Mouse (Mus musculus) heart, embryonic 13.5 days (tissue): Measurements from ENCODE around the gene Mfsd1. TPM values are rescaled to one million over a fixed set of nuclear protein-coding genes. Genes with fewer than 3 reads are reported as not detected.

Experiments used
- ATAC-seq: fragments of 200-750 bp; cut with Nextera tagmentation; 2 replicates; pipeline ENCODE4 v1.8.0; 2017; ENCODE audit warnings: moderate TSS enrichment; ENCODE audit not compliant: insufficient number of reproducible peaks, low FRiP score, low TSS enrichment; ENCODE audit errors: extremely low read depth
- H3K27ac ChIP-seq: fragments of 300-500 bp; sonication (generic); replicated peaks from 2 replicates; pipeline ENCODE4 v1.5.1; 2015; ENCODE audit warnings: moderate library complexity, mild to moderate bottlenecking, inconsistent platforms
- H3K27me3 ChIP-seq: fragments of 300-500 bp; sonication (generic); replicated peaks from 2 replicates; pipeline ENCODE4 v1.6.1; 2015; ENCODE audit warnings: mild to moderate bottlenecking, inconsistent platforms
- H3K36me3 ChIP-seq: fragments of 300-500 bp; sonication (generic); 2 replicates; pipeline ENCODE4 v1.6.1; 2015; ENCODE audit warnings: mild to moderate bottlenecking, inconsistent platforms
- H3K4me1 ChIP-seq: fragments of 300-500 bp; sonication (generic); 2 replicates; pipeline ENCODE4 v1.6.1; 2015; ENCODE audit warnings: inconsistent platforms
- H3K4me2 ChIP-seq: fragments of 300-500 bp; sonication (generic); 2 replicates; pipeline ENCODE4 v1.6.1; 2015; ENCODE audit warnings: inconsistent platforms, mild to moderate bottlenecking, moderate library complexity
- H3K4me3 ChIP-seq: fragments of 300-500 bp; sonication (generic); 2 replicates; pipeline ENCODE4 v1.5.1; 2015; ENCODE audit warnings: moderate library complexity, mild to moderate bottlenecking, inconsistent platforms
- H3K9ac ChIP-seq: fragments of 300-500 bp; sonication (generic); 2 replicates; pipeline ENCODE4 v1.6.1; 2015; ENCODE audit warnings: inconsistent platforms, mild to moderate bottlenecking, moderate library complexity
- H3K9me3 ChIP-seq: fragments of 300-500 bp; sonication (generic); 2 replicates; pipeline ENCODE4 v1.6.1; 2016; ENCODE audit warnings: inconsistent platforms
- WGBS: fragments of 180-500 bp; shearing (Covaris S2); methylation state at CpG from one replicate; pipeline ENCODE4 v1.1.7; 2015; ENCODE audit warnings: mixed read lengths; 5-methylcytosine and 5-hydroxymethylcytosine counted together
- polyA plus RNA-seq: library from polyadenylated mRNA; unstranded; fragments of >200 nt; fragmentation: Nextera tagmentation; extraction: Ambion mirVana; gene quantifications from 2 replicates; pipeline ENCODE4 v1.2.1, GENCODE M21; 2015

Mfsd1 gene
- polyA plus RNA-seq, 1 experiment from 2014 or later, result 39.5 TPM

DNA sequence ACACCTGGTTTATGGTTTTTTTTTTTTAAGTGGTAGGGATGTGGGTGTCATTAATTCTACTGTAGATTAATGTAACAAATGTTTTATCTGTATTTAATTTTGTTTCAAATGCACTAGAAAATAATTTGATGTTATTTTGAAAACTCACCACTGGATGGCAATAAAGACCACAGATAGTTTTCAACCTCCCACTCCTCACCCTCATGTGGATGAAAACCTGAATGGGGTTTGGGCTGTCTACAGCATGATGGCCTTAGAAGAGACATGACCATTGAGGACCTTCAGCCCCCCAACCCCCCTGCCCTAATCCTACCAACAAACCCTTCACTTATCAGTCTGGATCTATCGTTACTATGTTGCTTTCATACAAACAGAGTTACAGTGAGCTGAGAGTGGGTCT lies 42.1 kb downstream of the Mfsd1 start:
- H3K9me3 ChIP-seq, result no peaks in the 10 kb centered on the region
- no peak overlapping the region for H3K27ac ChIP-seq
- no peak overlapping the region for H3K4me2 ChIP-seq
- no peak for ATAC-seq
- WGBS, result 61% methylated on average over 1 of the region's 1 CpGs
- no peaks in the 10 kb centered on the region for H3K36me3 ChIP-seq
- no peak overlapping the region for H3K9ac ChIP-seq
- 0 out of 2 replicates have a peak, but pooled peaks cover 4% of the 10 kb centered on the region for H3K27me3 ChIP-seq
- no peaks in the 10 kb centered on the region for H3K4me1 ChIP-seq
- H3K4me3 ChIP-seq, result no peak overlapping the region

DNA sequence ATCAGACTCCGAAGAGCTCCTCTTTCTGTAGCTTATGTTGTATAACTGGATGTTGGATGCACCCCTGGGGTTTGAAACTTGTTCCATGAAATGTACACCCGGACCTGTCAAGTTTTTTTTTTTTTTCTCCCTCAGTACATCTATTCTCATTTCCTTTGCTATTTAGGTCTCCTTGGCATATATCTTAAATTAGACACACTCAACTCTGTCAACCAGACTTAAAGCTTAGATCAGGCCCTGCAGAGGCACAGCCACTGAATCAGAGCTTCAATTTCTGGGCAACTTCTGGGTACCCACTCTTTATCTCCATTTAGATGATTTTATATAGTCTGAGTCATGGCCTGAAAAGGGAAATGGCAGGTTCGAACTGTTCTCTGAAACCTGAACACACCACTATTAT lies 60.6 kb downstream of the Mfsd1 start:
- Histone ChIP-seq H3K27ac (no peak overlapping the region), H3K4me1 (no peaks in the 10 kb centered on the region), H3K9me3 (no peaks in the 10 kb centered on the region), H3K36me3 (no peaks in the 10 kb centered on the region), H3K27me3 (no peaks in the 10 kb centered on the region), H3K4me2 (no peak overlapping the region), H3K4me3 (no peak overlapping the region), H3K9ac (no peak overlapping the region)
- ATAC-seq, result no peak
- WGBS, result 72% methylated on average over 3 of the region's 3 CpGs

DNA sequence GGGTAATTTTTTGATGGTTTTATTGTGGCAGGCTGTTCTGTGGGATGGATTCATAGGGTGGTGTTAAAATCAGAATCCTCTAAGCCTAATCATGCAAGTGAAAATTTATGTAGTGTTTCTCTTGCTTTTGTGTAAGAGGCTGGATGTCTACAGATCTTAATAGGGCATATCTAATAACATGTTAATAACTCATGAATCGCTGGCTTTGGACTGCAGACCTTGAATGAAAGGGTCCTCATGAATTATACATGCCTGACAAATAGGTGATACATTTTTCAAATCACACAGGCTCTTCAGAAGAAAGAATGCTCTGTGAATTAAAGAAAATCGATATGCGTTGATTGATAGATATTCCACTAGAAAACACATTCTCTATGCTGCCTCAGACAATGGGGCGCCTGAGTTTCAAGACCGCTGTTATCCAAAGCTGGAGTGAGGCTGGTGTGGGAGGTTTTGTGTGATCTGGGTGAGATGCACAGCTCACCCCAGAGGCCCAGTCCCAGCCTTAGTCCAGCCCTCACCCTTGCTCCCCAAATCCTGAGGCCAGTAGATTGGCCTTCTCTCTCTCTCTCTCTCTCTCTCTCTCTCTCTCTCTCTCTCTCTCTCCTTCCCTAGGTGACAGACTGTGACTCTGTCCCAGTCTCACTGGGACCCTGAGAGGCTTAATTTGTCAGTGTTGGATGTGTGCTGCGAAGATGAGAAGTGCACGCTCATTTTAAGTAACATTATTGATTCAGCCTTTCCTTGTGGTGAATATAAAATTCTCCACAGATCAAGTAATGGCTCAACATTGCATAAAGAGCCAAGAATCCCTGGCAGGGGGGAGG lies 63.3 kb downstream of the Mfsd1 start:
- no peak overlapping the region for H3K4me2 ChIP-seq
- H3K4me1 ChIP-seq, result no peaks in the 10 kb centered on the region
- H3K36me3 ChIP-seq, result no peaks in the 10 kb centered on the region
- no peaks in the 10 kb centered on the region for H3K27me3 ChIP-seq
- ATAC-seq, result no peak
- H3K9me3 ChIP-seq, result no peaks in the 10 kb centered on the region
- 81% methylated on average over 7 of the region's 7 CpGs for WGBS
- no peak overlapping the region for H3K27ac ChIP-seq
- no peak overlapping the region for H3K9ac ChIP-seq
- no peak overlapping the region for H3K4me3 ChIP-seq

Other genes starting within 250 kb of the Mfsd1 start
- gene Mlf1, start 208.6 kb upstream of the Mfsd1 start, polyA plus RNA-seq, result 209 and 223 TPM in 2 replicates
- gene Gm17402, start 207.6 kb upstream of the Mfsd1 start, polyA plus RNA-seq, result not detected in 2 replicates
- gene Gfm1, start 152.6 kb upstream of the Mfsd1 start, polyA plus RNA-seq, result 97.6 and 106 TPM in 2 replicates
- 62.4 and 64.3 TPM in 2 replicates for gene Lxn, start 118.8 kb upstream of the Mfsd1 start, polyA plus RNA-seq
- 1.0 and 1.1 TPM in 2 replicates for gene Rarres1, start 67.2 kb upstream of the Mfsd1 start, polyA plus RNA-seq